Mouse (Mus musculus) hematopoietic multipotent progenitor cell, adult 10-12 weeks (in vitro differentiated cells): ENCODE measurements around the gene Tppp2. TPM values are rescaled to one million over a fixed set of nuclear protein-coding genes. Genes with fewer than 3 reads are reported as not detected.

Experiments used
- polyA plus RNA-seq: library from polyadenylated mRNA; stranded (reverse); fragments of >175 nt; gene quantifications from 2 replicates; pipeline ENCODE4 v1.2.3, GENCODE M21; 2012; ENCODE audit warnings: low replicate concordance

Tppp2 gene
- not detected in 2 replicates for polyA plus RNA-seq

GRCm38 (mm10) chr14:51918125-51918524 is at the start of gene Tppp2:
Tppp2 (plus strand) TSS chr14:51918425.

GRCm38 (mm10) chr14:51884598-51885331 is 33.5 kb upstream of the Tppp2 start, which contains the start of gene Mettl17:
Mettl17 (plus strand) TSS chr14:51884842.

GRCm38 (mm10) chr14:51892191-51892939 is 25.9 kb upstream of the Tppp2 start, which contains the start of gene Slc39a2:
Slc39a2 (plus strand) TSS chr14:51892889.

GRCm38 (mm10) chr14:51913960-51914762 is 4.1 kb upstream of the Tppp2 start, which contains the start of gene Ndrg2:
Ndrg2 (minus strand) TSS chr14:51914158.

GRCm38 (mm10) chr14:51922571-51922865 is 4.3 kb downstream of the Tppp2 start, which contains the start of gene Rnase13:
Rnase13 (minus strand) TSS chr14:51922773.

Other genes starting within 250 kb of the Tppp2 start
- gene Gm17079, start 223.0 kb upstream of the Tppp2 start, polyA plus RNA-seq: not detected in 2 replicates
- gene Gm5800, start 201.2 kb upstream of the Tppp2 start, polyA plus RNA-seq: not detected in 2 replicates
- not detected in 2 replicates for gene Ang4, start 144.8 kb upstream of the Tppp2 start, polyA plus RNA-seq
- not detected in 2 replicates for gene AY358078, start 118.4 kb upstream of the Tppp2 start, polyA plus RNA-seq
- not detected in 2 replicates for gene Ear6, start 64.7 kb upstream of the Tppp2 start, polyA plus RNA-seq
- gene Mettl17, start 33.6 kb upstream of the Tppp2 start, polyA plus RNA-seq: 3.5 and 39.0 TPM in 2 replicates
- 0.09 TPM in 1 of 2 replicates, not detected in the other for gene Slc39a2, start 25.5 kb upstream of the Tppp2 start, polyA plus RNA-seq
- gene Ndrg2, start 4.3 kb upstream of the Tppp2 start, polyA plus RNA-seq: 3.1 and 7.2 TPM in 2 replicates
- not detected in 2 replicates for gene Rnase13, start 4.3 kb downstream of the Tppp2 start, polyA plus RNA-seq
- 15.3 and 30.0 TPM in 2 replicates for gene Arhgef40, start 66.3 kb downstream of the Tppp2 start, polyA plus RNA-seq
- gene Tmem253, start 97.2 kb downstream of the Tppp2 start, polyA plus RNA-seq: not detected in 2 replicates
- 35.0 and 79.9 TPM in 2 replicates for gene Zfp219, start 102.3 kb downstream of the Tppp2 start, polyA plus RNA-seq
- gene Olfr221, start 124.0 kb downstream of the Tppp2 start, polyA plus RNA-seq: not detected in 2 replicates
- 12.0 and 24.1 TPM in 2 replicates for gene Hnrnpc, start 185.6 kb downstream of the Tppp2 start, polyA plus RNA-seq
- 6.8 and 11.8 TPM in 2 replicates for gene Rpgrip1, start 192.3 kb downstream of the Tppp2 start, polyA plus RNA-seq